Mouse (Mus musculus) liver, embryonic 14.5 days (tissue): ENCODE measurements at regions not wholly inside any gene's neighbourhood (a gene's known extent, or its start where the extent isn't known, plus 50 kb on each side); places are given as distances from the start of the nearest gene placed in this dataset.

ENCODE experiments used
- ATAC-seq: fragments of 200-750 bp; cut with Nextera tagmentation; 2 replicates; pipeline ENCODE4 v1.8.0; 2017; ENCODE audit warnings: moderate number of reproducible peaks, mild to moderate bottlenecking, moderate library complexity; ENCODE audit not compliant: insufficient read depth
- DNase-seq, 3 experiments: peaks; one replicate each; pipeline ENCODE4 v3.0.0-alpha.2; 2012 to 2013; ENCODE audit warnings: low read depth in 3 of 3, low spot score in 3 of 3
- H3K27ac ChIP-seq: fragments of 300-500 bp; sonication (generic); 2 replicates; pipeline ENCODE4 v1.5.1; 2014; ENCODE audit warnings: moderate library complexity, mild to moderate bottlenecking, control low read depth, inconsistent platforms
- H3K27me3 ChIP-seq: fragments of 300-500 bp; sonication (generic); 2 replicates; pipeline ENCODE4 v1.6.1; 2014; ENCODE audit warnings: mild to moderate bottlenecking, low read length, moderate library complexity; ENCODE audit not compliant: control insufficient read depth, insufficient read depth
- H3K36me3 ChIP-seq: fragments of 300-500 bp; sonication (generic); replicated peaks from 2 replicates; pipeline ENCODE4 v1.6.1; 2014; ENCODE audit warnings: low read depth; ENCODE audit not compliant: control insufficient read depth, insufficient read depth
- H3K4me1 ChIP-seq, 2 experiments: fragments of 200-500 bp in 1 of 2; fragments of 300-500 bp in 1 of 2; sonication (generic) in 1 of 2; replicated peaks; 2 replicates each; pipeline ENCODE4 v1.6.1; 2012 to 2014; ENCODE audit warnings: antibody characterized with exemption in 1 of 2, inconsistent platforms in 1 of 2, low read length in 1 of 2; ENCODE audit not compliant: control insufficient read depth in 2 of 2, insufficient read depth in 2 of 2
- H3K4me2 ChIP-seq: fragments of 300-500 bp; sonication (generic); 2 replicates; pipeline ENCODE4 v1.6.1; 2014; ENCODE audit warnings: low read depth, mild to moderate bottlenecking, control low read depth, moderate library complexity
- H3K4me3 ChIP-seq, 2 experiments: fragments of 200-500 bp in 1 of 2; fragments of 300-500 bp in 1 of 2; sonication (generic) in 1 of 2; 2 replicates each; pipeline ENCODE4 v1.5.1; 2012 to 2014; ENCODE audit warnings: low read depth in 2 of 2, low read length in 2 of 2, mild to moderate bottlenecking in 2 of 2, control low read depth in 1 of 2, inconsistent platforms in 1 of 2, moderate library complexity in 1 of 2; ENCODE audit not compliant: insufficient read depth in 1 of 2
- H3K9ac ChIP-seq: fragments of 300-500 bp; sonication (generic); replicated peaks from 2 replicates; pipeline ENCODE4 v1.6.1; 2014; ENCODE audit warnings: mild to moderate bottlenecking, control low read depth, moderate library complexity
- H3K9me3 ChIP-seq: fragments of 300-500 bp; sonication (generic); 2 replicates; pipeline ENCODE4 v1.6.1; 2016; ENCODE audit warnings: low read length, mixed read lengths; ENCODE audit not compliant: control insufficient read depth
- CTCF ChIP-seq: IDR thresholded peaks from 2 replicates; pipeline ENCODE4 v1.5.1; 2016; ENCODE audit warnings: antibody characterized with exemption, low read depth, control low read depth
- EP300 ChIP-seq: IDR thresholded peaks from 2 replicates; pipeline ENCODE4 v1.6.1; 2016; ENCODE audit warnings: antibody characterized with exemption, low read depth
- WGBS: fragments of 180-500 bp; shearing (Covaris S2); extraction: QIAGEN DNeasy Blood & Tissue Kit; methylation state at CpG from one replicate; pipeline ENCODE4 v1.1.7; 2014; ENCODE audit not compliant: insufficient replicate concordance; 5-methylcytosine and 5-hydroxymethylcytosine counted together

GRCm38 (mm10) chr1:61306296-61306695, 328.6 kb downstream of the Icos start:
- Histone ChIP-seq H3K9ac (no peak overlapping the region), H3K27me3 (no peaks in the 10 kb centered on the region), H3K4me3 (no peak overlapping the region), H3K36me3 (no peaks in the 10 kb centered on the region), H3K27ac (no peak overlapping the region), H3K4me1 (no peaks in the 10 kb centered on the region), H3K9me3 (no peaks in the 10 kb centered on the region), H3K4me2 (no peak overlapping the region)
- no peak for TF ChIP-seq CTCF
- no peak for TF ChIP-seq EP300
- ATAC-seq = no peak
- 67% methylated on average over 8 of the region's 8 CpGs for WGBS
- no peak for DNase-seq

DNA sequence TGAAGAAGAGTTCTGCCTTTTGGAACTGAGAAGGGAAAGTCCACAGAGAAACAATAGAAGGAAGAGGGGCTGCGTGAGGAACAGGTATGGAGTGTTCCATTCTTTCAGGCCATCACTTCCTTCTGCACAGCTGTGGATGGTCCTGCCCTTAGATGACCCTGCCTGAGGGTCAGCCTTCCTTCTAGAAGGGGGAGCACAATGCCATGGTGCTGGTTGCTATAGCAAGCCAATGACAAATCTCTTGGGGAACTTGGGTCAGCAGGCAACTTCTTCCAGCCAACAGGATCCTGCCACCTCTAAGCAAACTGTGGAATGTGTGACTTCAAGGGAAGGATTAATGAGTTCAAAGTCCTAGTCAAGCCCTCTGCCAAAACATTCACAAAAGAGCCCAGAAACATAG, 329.1 kb upstream of the Pard3b start:
- no peaks in the 10 kb centered on the region for H3K27me3 ChIP-seq
- no peaks in the 10 kb centered on the region for H3K9me3 ChIP-seq
- no peak for TF ChIP-seq EP300
- no peak for TF ChIP-seq CTCF
- no peaks in the 10 kb centered on the region for H3K4me1 ChIP-seq
- no peaks in the 10 kb centered on the region for H3K36me3 ChIP-seq
- H3K9ac ChIP-seq = no peak overlapping the region
- H3K4me3 ChIP-seq = no peak overlapping the region
- no peak overlapping the region for H3K27ac ChIP-seq
- no peak overlapping the region for H3K4me2 ChIP-seq
- ATAC-seq (no peak), DNase-seq (no peak)
- WGBS = 50% methylated on average over 1 of the region's 1 CpGs

GRCm38 (mm10) chr1:61310063-61310760, 328.4 kb upstream of the Pard3b start:
- TF ChIP-seq CTCF = no peak
- no peaks in the 10 kb centered on the region for H3K36me3 ChIP-seq
- H3K27ac ChIP-seq = no peak overlapping the region
- H3K4me2 ChIP-seq = no peak overlapping the region
- 67% methylated on average over 3 of the region's 3 CpGs for WGBS
- H3K4me1 ChIP-seq = no peaks in the 10 kb centered on the region
- H3K4me3 ChIP-seq = no peak overlapping the region
- DNase-seq = no peak
- H3K27me3 ChIP-seq = no peaks in the 10 kb centered on the region
- ATAC-seq = no peak
- no peaks in the 10 kb centered on the region for H3K9me3 ChIP-seq
- H3K9ac ChIP-seq = no peak overlapping the region

DNA sequence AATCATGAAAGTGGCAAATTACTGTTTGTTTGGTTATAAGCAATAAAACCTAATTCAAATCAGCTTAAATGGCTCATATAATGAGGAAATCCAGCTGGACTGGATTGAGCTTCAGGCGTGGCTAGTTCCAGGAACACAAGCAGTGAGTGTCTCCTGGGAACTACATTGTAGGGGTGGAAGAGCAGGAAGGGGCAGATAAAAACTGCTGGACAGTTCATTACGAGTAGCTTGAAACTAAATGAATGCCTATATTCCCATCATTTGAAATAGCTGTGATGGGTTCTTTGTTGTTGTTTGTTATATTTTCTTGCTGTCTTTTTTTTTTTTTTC, 327.9 kb upstream of the Pard3b start:
- H3K27me3 ChIP-seq = no peaks in the 10 kb centered on the region
- DNase-seq (no peak), ATAC-seq (no peak)
- no peak overlapping the region for H3K9ac ChIP-seq
- H3K36me3 ChIP-seq = no peaks in the 10 kb centered on the region
- H3K4me1 ChIP-seq = no peaks in the 10 kb centered on the region
- no peaks in the 10 kb centered on the region for H3K9me3 ChIP-seq
- TF ChIP-seq CTCF = no peak
- no peak overlapping the region for H3K4me3 ChIP-seq
- WGBS = 35% methylated on average over 2 of the region's 2 CpGs
- H3K4me2 ChIP-seq = no peak overlapping the region
- H3K27ac ChIP-seq = no peak overlapping the region

GRCm38 (mm10) chr1:61313196-61313595, 325.4 kb upstream of the Pard3b start:
- Histone ChIP-seq H3K9me3 (no peaks in the 10 kb centered on the region), H3K4me2 (no peak overlapping the region), H3K4me3 (no peak overlapping the region), H3K9ac (no peak overlapping the region), H3K36me3 (no peaks in the 10 kb centered on the region), H3K4me1 (no peaks in the 10 kb centered on the region), H3K27me3 (no peaks in the 10 kb centered on the region), H3K27ac (no peak overlapping the region)
- TF ChIP-seq CTCF (no peak), EP300 (no peak)
- WGBS = 61% methylated on average over 4 of the region's 4 CpGs
- DNase-seq (no peak), ATAC-seq (no peak)

DNA sequence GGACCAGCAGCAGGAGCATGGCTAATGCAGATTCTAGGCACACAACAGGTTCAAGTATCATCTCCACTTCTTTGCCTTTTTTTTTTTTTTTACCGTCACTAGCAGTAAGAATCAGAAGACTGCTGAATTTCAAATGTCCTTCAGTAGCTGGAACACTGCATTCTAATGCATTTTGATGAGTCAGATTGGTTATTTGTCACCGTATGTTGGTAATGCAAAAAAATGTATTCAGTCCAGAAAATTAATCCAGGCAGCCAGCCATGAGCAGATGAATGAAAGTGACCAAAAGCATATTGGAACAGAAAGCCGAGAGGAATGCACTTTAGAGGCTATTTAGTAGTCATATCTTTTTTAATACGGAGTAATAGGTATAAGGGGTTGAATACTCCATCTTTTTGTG, 322.4 kb upstream of the Pard3b start:
- no peak overlapping the region for H3K4me2 ChIP-seq
- TF ChIP-seq EP300 (no peak), CTCF (no peak)
- H3K36me3 ChIP-seq = no peaks in the 10 kb centered on the region
- no peak for ATAC-seq
- WGBS = 68% methylated on average over 4 of the region's 4 CpGs
- no peaks in the 10 kb centered on the region for H3K9me3 ChIP-seq
- no peak overlapping the region for H3K27ac ChIP-seq
- H3K4me3 ChIP-seq = no peak overlapping the region
- no peaks in the 10 kb centered on the region for H3K27me3 ChIP-seq
- no peak overlapping the region for H3K9ac ChIP-seq
- DNase-seq = no peak
- no peaks in the 10 kb centered on the region for H3K4me1 ChIP-seq
